Mouse (Mus musculus): Measurements from ENCODE around the gene Tyr. TPM values are rescaled to one million over a fixed set of nuclear protein-coding genes. Genes with fewer than 3 reads are reported as not detected.
"Not testable (repeated sequence)": the region's sequence is repeated elsewhere in the genome, so short reads cannot be mapped to it uniquely, and the experiment has no call there.

Tyr gene
- not detected in 2 replicates for polyA plus RNA-seq (2012; rRNA removed)

- TF ChIP-seq CTCF (IDR thresholded peaks at IDR 0.05; ENCODE audit: insufficient read depth, low read length) (no peak), POLR2A (IDR thresholded peaks at IDR 0.05; ENCODE audit: borderline replicate concordance, extremely low read depth, low read depth, low read length) (no peak)
- DNase-seq = no peak
- H3K4me1 ChIP-seq (ENCODE audit: control insufficient read depth, insufficient read depth, low read length) = no peaks in the 10 kb centered on the region
- no peak within 1 kb of the TSS for H3K4me3 ChIP-seq (replicated peaks; ENCODE audit: extremely low read depth, low read depth, low read length)
Observed at GRCm38 (mm10) chr7:87493412-87493811, at the start of gene Tyr. Gene Tyr (minus strand): TSS chr7:87493512.

- Histone ChIP-seq H3K4me1 (ENCODE audit: control insufficient read depth, insufficient read depth, low read length) (no peaks in the 10 kb centered on the region), H3K4me3 (replicated peaks; ENCODE audit: extremely low read depth, low read depth, low read length) (no peak overlapping the region)
- no peak for DNase-seq
- TF ChIP-seq CTCF (IDR thresholded peaks at IDR 0.05; ENCODE audit: insufficient read depth, low read length) (no peak), POLR2A (IDR thresholded peaks at IDR 0.05; ENCODE audit: borderline replicate concordance, extremely low read depth, low read depth, low read length) (no peak)
Observed at GRCm38 (mm10) chr7:87539031-87539430, 45.7 kb upstream of the Tyr start.

- no peaks in the 10 kb centered on the region for H3K4me1 ChIP-seq (ENCODE audit: control insufficient read depth, insufficient read depth, low read length)
- no peak overlapping the region for H3K4me3 ChIP-seq (replicated peaks; ENCODE audit: extremely low read depth, low read depth, low read length)
- WGBS = 14% methylated on average over 4 of the region's 4 CpGs
- TF ChIP-seq CTCF (IDR thresholded peaks at IDR 0.05; ENCODE audit: insufficient read depth, low read length) (no peak), POLR2A (IDR thresholded peaks at IDR 0.05; ENCODE audit: borderline replicate concordance, extremely low read depth, low read depth, low read length) (no peak)
- DNase-seq = no peak
Observed at GRCm38 (mm10) chr7:87494124-87494682, 891 bp upstream of the Tyr start.

DNA sequence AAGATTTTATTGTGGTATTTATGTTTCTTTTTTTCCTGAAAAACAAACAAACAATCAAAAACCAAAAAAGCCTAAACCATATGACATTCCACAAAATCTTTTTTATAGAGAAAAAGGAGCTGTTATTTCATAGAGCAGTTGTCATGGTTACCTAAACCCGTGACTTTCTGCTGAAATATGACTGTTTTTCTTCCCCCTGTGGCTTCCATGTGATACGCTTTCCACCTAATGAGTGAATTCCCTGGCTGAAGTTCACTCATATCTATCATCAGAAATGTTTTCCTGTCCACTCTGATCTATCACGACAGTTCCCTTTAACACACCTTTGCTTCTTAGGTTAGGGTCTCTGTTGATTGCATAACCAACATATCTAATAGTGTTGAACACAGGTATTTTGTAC, 5.3 kb downstream of the Tyr start:
- no peak overlapping the region for H3K4me3 ChIP-seq (replicated peaks; ENCODE audit: extremely low read depth, low read depth, low read length)
- H3K4me1 ChIP-seq (ENCODE audit: control insufficient read depth, insufficient read depth, low read length) = no peaks in the 10 kb centered on the region
- WGBS = 71% methylated on average over 3 of the region's 3 CpGs
- no peak for DNase-seq
- TF ChIP-seq POLR2A (IDR thresholded peaks at IDR 0.05; ENCODE audit: borderline replicate concordance, extremely low read depth, low read depth, low read length) (no peak), CTCF (IDR thresholded peaks at IDR 0.05; ENCODE audit: insufficient read depth, low read length) (no peak)

DNA sequence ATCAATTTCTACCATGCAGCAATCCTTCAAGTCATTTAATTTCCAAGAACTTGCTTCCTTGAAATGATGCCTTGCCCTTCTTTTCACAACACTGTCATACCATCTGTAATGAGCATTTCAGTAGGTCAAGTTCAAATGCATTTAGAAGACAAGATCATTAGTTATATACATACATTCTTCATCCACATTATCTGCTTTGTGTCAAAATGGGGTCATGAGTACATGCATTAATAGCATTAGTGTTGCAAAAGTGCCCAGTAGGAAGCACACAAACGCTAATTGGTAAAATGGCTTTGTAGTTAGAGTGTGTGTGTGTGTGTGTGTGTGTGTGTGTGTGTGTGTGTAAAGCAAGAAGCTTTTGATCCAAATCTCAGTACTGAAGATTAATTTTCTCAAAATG, 80.0 kb downstream of the Tyr start:
- no peak overlapping the region for H3K4me3 ChIP-seq (replicated peaks; ENCODE audit: extremely low read depth, low read depth, low read length)
- no peak for DNase-seq
- H3K4me1 ChIP-seq (ENCODE audit: control insufficient read depth, insufficient read depth, low read length) = no peaks in the 10 kb centered on the region
- WGBS = 40% methylated on average over 1 of the region's 1 CpGs
- TF ChIP-seq POLR2A (IDR thresholded peaks at IDR 0.05; ENCODE audit: borderline replicate concordance, extremely low read depth, low read depth, low read length) = no peak
- no peak for TF ChIP-seq CTCF (IDR thresholded peaks at IDR 0.05; ENCODE audit: insufficient read depth, low read length)

DNA sequence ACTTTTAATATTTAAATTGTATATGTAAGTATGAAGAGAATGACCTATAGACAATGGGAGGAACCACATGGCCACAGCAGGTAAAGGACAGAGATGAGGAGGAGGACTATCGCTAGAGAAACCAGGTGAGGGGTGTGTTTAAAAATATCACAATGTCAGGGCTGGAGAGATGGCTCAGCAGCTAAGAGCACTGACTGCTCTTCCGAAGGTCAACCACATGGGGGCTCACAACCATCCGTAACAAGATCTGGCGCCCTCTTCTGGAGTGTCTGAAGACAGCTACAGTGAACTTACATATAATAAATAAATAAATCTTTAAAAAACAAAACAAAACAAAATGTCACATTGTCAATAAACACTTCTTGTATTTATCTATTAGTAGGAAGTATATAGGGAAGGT, 81.9 kb downstream of the Tyr start:
- 14% methylated on average over 4 of the region's 4 CpGs for WGBS
- not testable (repeated sequence) for DNase-seq; H3K4me3 ChIP-seq (replicated peaks; ENCODE audit: extremely low read depth, low read depth, low read length); H3K4me1 ChIP-seq (ENCODE audit: control insufficient read depth, insufficient read depth, low read length)
- TF ChIP-seq CTCF (IDR thresholded peaks at IDR 0.05; ENCODE audit: insufficient read depth, low read length) = peak; percentile 37; the same call in 1 of the 2 replicates

GRCm38 (mm10) chr7:87397023-87397422, 96.3 kb downstream of the Tyr start:
- Histone ChIP-seq H3K4me1 (ENCODE audit: control insufficient read depth, insufficient read depth, low read length) (no peaks in the 10 kb centered on the region), H3K4me3 (replicated peaks; ENCODE audit: extremely low read depth, low read depth, low read length) (no peak overlapping the region)
- no peak for DNase-seq
- no peak for TF ChIP-seq POLR2A (IDR thresholded peaks at IDR 0.05; ENCODE audit: borderline replicate concordance, extremely low read depth, low read depth, low read length)
- TF ChIP-seq CTCF (IDR thresholded peaks at IDR 0.05; ENCODE audit: insufficient read depth, low read length) = no peak
- WGBS = 93% methylated on average over 7 of the region's 7 CpGs

DNA sequence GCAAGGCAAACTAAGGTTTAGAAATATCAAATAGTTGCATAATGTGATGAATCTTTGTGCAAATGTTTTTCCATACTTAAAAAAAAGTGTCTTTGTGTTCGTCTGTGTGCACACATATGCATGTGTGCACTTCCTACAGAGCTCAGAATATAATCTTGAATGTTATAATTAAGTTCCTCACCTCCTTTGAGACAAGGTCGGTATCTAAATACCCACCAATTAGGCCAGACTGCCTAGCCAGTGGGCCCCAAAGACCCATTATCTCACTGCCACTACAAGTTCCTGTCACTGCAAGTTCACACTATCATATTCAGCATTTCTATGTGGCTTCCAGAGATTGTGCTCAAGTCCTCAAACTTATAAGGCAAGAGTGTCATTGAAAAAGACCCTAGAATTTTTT, 118.4 kb downstream of the Tyr start:
- TF ChIP-seq POLR2A (IDR thresholded peaks at IDR 0.05; ENCODE audit: borderline replicate concordance, extremely low read depth, low read depth, low read length) (no peak), CTCF (IDR thresholded peaks at IDR 0.05; ENCODE audit: insufficient read depth, low read length) (no peak)
- DNase-seq = no peak
- H3K4me3 ChIP-seq (replicated peaks; ENCODE audit: extremely low read depth, low read depth, low read length) = no peak overlapping the region
- H3K4me1 ChIP-seq (ENCODE audit: control insufficient read depth, insufficient read depth, low read length) = no peaks in the 10 kb centered on the region; the same call in 1 of the 2 replicates
- 64% methylated on average over 2 of the region's 2 CpGs for WGBS

Other genes starting within 250 kb of the Tyr start
- gene Nox4, start 247.4 kb downstream of the Tyr start, polyA plus RNA-seq (2012; rRNA removed) = 14.8 and 20.7 TPM in 2 replicates
- 0.02 TPM in 1 of 2 replicates, not detected in the other for gene Grm5, start 90.7 kb upstream of the Tyr start, polyA plus RNA-seq (2012; rRNA removed)

Measured in lung, adult 2 months (tissue).